Mouse (Mus musculus): ENCODE data around the gene Smim15. TPM values are rescaled to one million over a fixed set of nuclear protein-coding genes. Genes with fewer than 3 reads are reported as not detected.

Gene Smim15
- 68.5 TPM for polyA plus RNA-seq (2017; shearing (Covaris generic))

GRCm38 (mm10) chr13:108044222-108044941, at the start of gene Smim15:
TSS of gene Smim15 (plus strand) at chr13:108044446.

Other genes with a start within 250 kb of the Smim15 start
- gene Ndufaf2, start 114.2 kb downstream of the Smim15 start, polyA plus RNA-seq (2017; shearing (Covaris generic)), result 19.0 TPM
- 17.9 TPM for gene Ercc8, start 114.3 kb downstream of the Smim15 start, polyA plus RNA-seq (2017; shearing (Covaris generic))
- 0.29 TPM for gene Elovl7, start 170.0 kb downstream of the Smim15 start, polyA plus RNA-seq (2017; shearing (Covaris generic))

All from CD4-positive, CD25-positive, alpha-beta regulatory T cell (primary cell).